Mouse (Mus musculus) limb, embryonic 11.5 days (tissue): ENCODE data around the gene Stk38l. TPM values are rescaled to one million over a fixed set of nuclear protein-coding genes. Genes with fewer than 3 reads are reported as not detected.

Experiments
- ATAC-seq: fragments of 200-750 bp; cut with Nextera tagmentation; 2 replicates; pipeline ENCODE4 v1.8.0; 2017; ENCODE audit warnings: low read depth; ENCODE audit not compliant: insufficient number of reproducible peaks, low FRiP score, low TSS enrichment
- DNase-seq: peaks from one replicate; pipeline ENCODE4 v3.0.0-alpha.2; 2015; ENCODE audit warnings: low spot score
- H3K27ac ChIP-seq: fragments of 300-500 bp; sonication (generic); replicated peaks from 2 replicates; pipeline ENCODE4 v1.5.1; 2014; ENCODE audit warnings: low read depth, mild to moderate bottlenecking, low read length
- H3K27me3 ChIP-seq: fragments of 300-500 bp; sonication (generic); 2 replicates; pipeline ENCODE4 v1.6.1; 2014; ENCODE audit warnings: mild to moderate bottlenecking, low read length, mixed read lengths; ENCODE audit not compliant: control insufficient read depth, insufficient read depth
- H3K36me3 ChIP-seq: fragments of 300-500 bp; sonication (generic); 2 replicates; pipeline ENCODE4 v1.6.1; 2014; ENCODE audit warnings: mild to moderate bottlenecking, low read length, moderate library complexity, mixed read lengths; ENCODE audit not compliant: control insufficient read depth, insufficient read depth
- H3K4me1 ChIP-seq: fragments of 300-500 bp; sonication (generic); 2 replicates; pipeline ENCODE4 v1.6.1; 2014; ENCODE audit warnings: low read length, mixed read lengths; ENCODE audit not compliant: control insufficient read depth, insufficient read depth
- H3K4me2 ChIP-seq: fragments of 300-500 bp; sonication (generic); 2 replicates; pipeline ENCODE4 v1.6.1; 2014; ENCODE audit warnings: low read depth, mild to moderate bottlenecking, moderate library complexity; ENCODE audit not compliant: severe bottlenecking
- H3K4me3 ChIP-seq: fragments of 300-500 bp; sonication (generic); 2 replicates; pipeline ENCODE4 v1.5.1; 2014; ENCODE audit warnings: low read depth, low read length
- H3K9ac ChIP-seq: fragments of 300-500 bp; sonication (generic); 2 replicates; pipeline ENCODE4 v1.6.1; 2014; ENCODE audit warnings: mild to moderate bottlenecking, low read length
- H3K9me3 ChIP-seq: fragments of 300-500 bp; sonication (generic); 2 replicates; pipeline ENCODE4 v1.6.1; 2016; ENCODE audit warnings: low read length; ENCODE audit not compliant: control insufficient read depth
- WGBS: fragments of 180-500 bp; shearing (Covaris S2); extraction: QIAGEN DNeasy Blood & Tissue Kit; methylation state at CpG from one replicate; pipeline ENCODE4 v1.1.7; 2014; 5-methylcytosine and 5-hydroxymethylcytosine counted together
- polyA plus RNA-seq: library from polyadenylated mRNA; unstranded; fragments of >200 nt; fragmentation: Nextera tagmentation; extraction: Ambion mirVana; gene quantifications from 2 replicates; pipeline ENCODE4 v1.2.1, GENCODE M21; 2014

Gene Stk38l
- polyA plus RNA-seq, 1 experiment from 2014 or later, result 20.4 TPM

GRCm38 (mm10) chr6:146795924-146796545 is 71.2 kb downstream of the Stk38l start, which contains the start of gene Arntl2:
Gene Arntl2, plus strand, starts transcription at chr6:146796055.
- WGBS, result under 1% methylated on average over 36 of the region's 36 CpGs
- no peak within 1 kb of the TSS for H3K27ac ChIP-seq
- H3K4me3 ChIP-seq, result peak within 1 kb of the TSS; percentile 48
- peak within 1 kb of the TSS; percentile 67 for H3K4me2 ChIP-seq
- DNase-seq, result peak; percentile 83
- H3K4me1 ChIP-seq, result no peaks in the 10 kb centered on the region
- H3K9ac ChIP-seq, result peak within 1 kb of the TSS; percentile 61
- ATAC-seq, result peak; percentile 96
- H3K27me3 ChIP-seq, result no peaks in the 10 kb centered on the region; the same call in 1 of the 2 replicates
- no peaks in the 10 kb centered on the region for H3K9me3 ChIP-seq
- H3K36me3 ChIP-seq, result no peaks in the 10 kb centered on the region

GRCm38 (mm10) chr6:146797446-146797845 is 72.7 kb downstream of the Stk38l start:
- H3K4me1 ChIP-seq, result no peaks in the 10 kb centered on the region
- no peaks in the 10 kb centered on the region for H3K36me3 ChIP-seq
- H3K27ac ChIP-seq, result no peak overlapping the region
- H3K9me3 ChIP-seq, result no peaks in the 10 kb centered on the region
- H3K4me3 ChIP-seq, result no peak overlapping the region
- no peak overlapping the region for H3K4me2 ChIP-seq
- no peaks in the 10 kb centered on the region; the same call in 1 of the 2 replicates for H3K27me3 ChIP-seq
- 53% methylated on average over 5 of the region's 5 CpGs for WGBS
- DNase-seq, result no peak
- H3K9ac ChIP-seq, result no peak overlapping the region
- ATAC-seq, result no peak

GRCm38 (mm10) chr6:146809991-146810390 is 85.2 kb downstream of the Stk38l start:
- H3K9me3 ChIP-seq, result no peaks in the 10 kb centered on the region
- 92% methylated on average over 6 of the region's 6 CpGs for WGBS

GRCm38 (mm10) chr6:146813007-146813406 is 88.2 kb downstream of the Stk38l start:
- H3K4me3 ChIP-seq, result no peak overlapping the region
- H3K9me3 ChIP-seq, result no peaks in the 10 kb centered on the region
- ATAC-seq, result no peak
- H3K9ac ChIP-seq, result no peak overlapping the region
- H3K27me3 ChIP-seq, result no peaks in the 10 kb centered on the region
- no peak for DNase-seq
- 88% methylated on average over 5 of the region's 5 CpGs for WGBS
- peaks cover 3% of the 10 kb centered on the region; the same call in 1 of the 2 replicates for H3K36me3 ChIP-seq
- H3K27ac ChIP-seq, result no peak overlapping the region
- no peak overlapping the region for H3K4me2 ChIP-seq
- H3K4me1 ChIP-seq, result no peaks in the 10 kb centered on the region

More at GRCm38 (mm10) chr6:146809991-146810390, 85.2 kb downstream of the Stk38l start:
- H3K27ac ChIP-seq, result no peak overlapping the region
- H3K36me3 ChIP-seq, result no peaks in the 10 kb centered on the region; the same call in 1 of the 2 replicates
- H3K9ac ChIP-seq, result no peak overlapping the region
- no peak for ATAC-seq
- H3K27me3 ChIP-seq, result no peaks in the 10 kb centered on the region
- DNase-seq, result no peak
- H3K4me1 ChIP-seq, result no peaks in the 10 kb centered on the region
- H3K4me3 ChIP-seq, result no peak overlapping the region
- no peak overlapping the region for H3K4me2 ChIP-seq

GRCm38 (mm10) chr6:146820177-146820965 is 95.6 kb downstream of the Stk38l start:
- ATAC-seq (no peak), DNase-seq (no peak)
- 89% methylated on average over 29 of the region's 29 CpGs for WGBS

GRCm38 (mm10) chr6:146821958-146822357 is 97.2 kb downstream of the Stk38l start:
- H3K4me1 ChIP-seq, result no peaks in the 10 kb centered on the region
- ATAC-seq, result no peak
- H3K9ac ChIP-seq, result no peak overlapping the region
- H3K27me3 ChIP-seq, result no peaks in the 10 kb centered on the region
- no peak overlapping the region for H3K4me3 ChIP-seq
- H3K27ac ChIP-seq, result no peak overlapping the region
- H3K4me2 ChIP-seq, result no peak overlapping the region
- no peaks in the 10 kb centered on the region for H3K36me3 ChIP-seq
- H3K9me3 ChIP-seq, result no peaks in the 10 kb centered on the region
- WGBS, result 91% methylated on average over 13 of the region's 13 CpGs
- DNase-seq, result no peak

More at GRCm38 (mm10) chr6:146820177-146820965, 95.6 kb downstream of the Stk38l start:
- 0 out of 2 replicates have a peak, but pooled peaks cover 3% of the 10 kb centered on the region for H3K36me3 ChIP-seq
- no peaks in the 10 kb centered on the region for H3K9me3 ChIP-seq
- H3K4me1 ChIP-seq, result no peaks in the 10 kb centered on the region
- H3K9ac ChIP-seq, result no peak overlapping the region
- H3K4me2 ChIP-seq, result no peak overlapping the region
- H3K27me3 ChIP-seq, result no peaks in the 10 kb centered on the region
- no peak overlapping the region for H3K27ac ChIP-seq
- no peak overlapping the region for H3K4me3 ChIP-seq

GRCm38 (mm10) chr6:146824727-146825486 is 100.1 kb downstream of the Stk38l start:
- H3K36me3 ChIP-seq, result no peaks in the 10 kb centered on the region
- 44% methylated on average over 16 of the region's 16 CpGs for WGBS
- H3K4me1 ChIP-seq, result no peaks in the 10 kb centered on the region
- ATAC-seq, result no peak
- no peaks in the 10 kb centered on the region for H3K9me3 ChIP-seq
- H3K4me2 ChIP-seq, result no peak overlapping the region
- H3K4me3 ChIP-seq, result no peak overlapping the region
- peak; percentile 80 for DNase-seq
- H3K27me3 ChIP-seq, result no peaks in the 10 kb centered on the region
- H3K9ac ChIP-seq, result no peak overlapping the region
- H3K27ac ChIP-seq, result no peak overlapping the region

GRCm38 (mm10) chr6:146825487-146825773 is 100.6 kb downstream of the Stk38l start:
- WGBS, result 76% methylated on average over 1 of the region's 1 CpGs
- H3K9me3 ChIP-seq, result no peaks in the 10 kb centered on the region

More at GRCm38 (mm10) chr6:146825487-146825773, 100.6 kb downstream of the Stk38l start:
- ATAC-seq (no peak), DNase-seq (no peak)
- Histone ChIP-seq H3K4me3 (no peak overlapping the region), H3K4me2 (no peak overlapping the region), H3K36me3 (no peaks in the 10 kb centered on the region), H3K27ac (no peak overlapping the region), H3K4me1 (no peaks in the 10 kb centered on the region), H3K9ac (no peak overlapping the region), H3K27me3 (no peaks in the 10 kb centered on the region)
